ENCODE assay signal across 13 mouse cellular contexts in genomic region chr3:70190741-70191140, GRCm38 (mm10).
"Had no signal": no experiment of that assay in that cellular context is flagged by ENCODE, and none has a peak within 500 bp of the region (broad histone marks: within the 10 kb centered on the region; RNA-seq: fewer than 3 reads in every experiment).

No protein-coding gene starts in this region.

- H3K4me3 ChIP-seq: layer of hippocampus, adult 2 months; liver, embryonic 13.5 days; lung, embryonic 15.5 days; midbrain, embryonic 12.5 days had no signal

- H3K27me3 ChIP-seq: liver, embryonic 13.5 days; lung, embryonic 15.5 days; midbrain, embryonic 12.5 days had no signal

- H3K4me1 ChIP-seq: liver, embryonic 13.5 days; lung, embryonic 15.5 days; midbrain, embryonic 12.5 days had no signal

- H3K27ac ChIP-seq: kidney, postnatal 0 days; layer of hippocampus, adult 2 months; liver, embryonic 13.5 days; lung, embryonic 15.5 days; midbrain, embryonic 12.5 days had no signal

- H3K4me2 ChIP-seq: liver, embryonic 13.5 days; lung, embryonic 15.5 days; midbrain, embryonic 12.5 days had no signal

- H3K9me3 ChIP-seq: liver, embryonic 13.5 days; lung, embryonic 15.5 days; midbrain, embryonic 12.5 days had no signal

- ATAC-seq: liver, postnatal 0 days; midbrain, embryonic 16.5 days had no signal

- DNase-seq: kidney, adult 9 months; kidney, postnatal 36 days; liver; liver, embryonic 13.5 days; liver, postnatal 0 days; lung, postnatal 14 days; retina, postnatal 1 day; thymus, postnatal 4 days had no signal

- H3K9ac ChIP-seq: liver, embryonic 13.5 days; liver, postnatal 0 days; lung, embryonic 15.5 days; midbrain, embryonic 12.5 days had no signal

- H3K36me3 ChIP-seq: liver, embryonic 13.5 days; lung, embryonic 15.5 days; midbrain, embryonic 12.5 days had no signal
